ENCODE assay signal across 11 mouse cellular contexts in genomic region chr11:85696491-85697398, GRCm38 (mm10).
DNase-seq lines count a peak whose midpoint lies in the region; ATAC-seq and TF ChIP-seq lines count a peak whose summit lies in the region.
"Had no signal": no experiment of that assay in that cellular context is flagged by ENCODE, and none has a peak within 500 bp of the region (broad histone marks: within the 10 kb centered on the region; RNA-seq: fewer than 3 reads in every experiment).

No protein-coding gene starts in this region.

- peak overlapping the region; percentile 58 for H3K27ac ChIP-seq in gastrocnemius, adult 2 months
- H3K27ac ChIP-seq in midbrain, postnatal 0 days (ENCODE audit: low read depth, low read length), result no peak overlapping the region
- no peak overlapping the region for H3K27ac ChIP-seq in midbrain, embryonic 10.5 days (replicated peaks)
- peak overlapping the region; percentile 39; the same call in 1 of the 2 replicates for H3K27ac ChIP-seq in limb, embryonic 13.5 days
- no peak overlapping the region for H3K27ac ChIP-seq in midbrain, embryonic 14.5 days (replicated peaks; ENCODE audit: low read depth, low read length)

- no peak for DNase-seq in gastrocnemius, adult 2 months
- no peak for DNase-seq in gastrocnemius, postnatal 25 days
- peak; percentile 46 for DNase-seq in midbrain, postnatal 0 days (ENCODE audit: low spot score)
- DNase-seq in midbrain, embryonic 10.5 days (ENCODE audit: low spot score), result no peak
- no peak for DNase-seq in midbrain, embryonic 14.5 days
- no peak for DNase-seq in layer of hippocampus, adult 11-12 months (ENCODE audit: low spot score)
- DNase-seq: kidney, adult 11 months had no signal

- no peak for TF ChIP-seq CTCF in gastrocnemius, adult 2 months (IDR thresholded peaks at IDR 0.05)
- no peak for TF ChIP-seq CTCF in midbrain, postnatal 0 days (IDR thresholded peaks at IDR 0.05)

- no peaks in the 10 kb centered on the region for H3K4me1 ChIP-seq in midbrain, postnatal 0 days (ENCODE audit: insufficient read depth, low read length)
- peaks cover 43% of the 10 kb centered on the region for H3K4me1 ChIP-seq in midbrain, embryonic 10.5 days
- H3K4me1 ChIP-seq in limb, embryonic 13.5 days, result peaks cover 73% of the 10 kb centered on the region
- 0 out of 2 replicates have a peak, but pooled peaks cover 5% of the 10 kb centered on the region for H3K4me1 ChIP-seq in midbrain, embryonic 14.5 days (ENCODE audit: control insufficient read depth, insufficient read depth, low read length)

- no peak overlapping the region for H3K4me3 ChIP-seq in gastrocnemius, adult 2 months
- no peak overlapping the region for H3K4me3 ChIP-seq in midbrain, postnatal 0 days (ENCODE audit: low read depth, low read length)
- H3K4me3 ChIP-seq in midbrain, embryonic 10.5 days, result no peak overlapping the region
- no peak overlapping the region for H3K4me3 ChIP-seq in limb, embryonic 13.5 days
- no peak overlapping the region for H3K4me3 ChIP-seq in midbrain, embryonic 14.5 days (replicated peaks; ENCODE audit: low read depth, low read length)
- H3K4me3 ChIP-seq: heart, embryonic 12.5 days; megakaryocyte, embryonic 14.5 days had no signal

- intact Hi-C loops in gastrocnemius, adult 2 months (cut with DNase I), result no loop called here

- no peak for ATAC-seq in midbrain, postnatal 0 days (ENCODE audit: low FRiP score)
- peak; percentile 73 for ATAC-seq in limb, embryonic 13.5 days (ENCODE audit: low FRiP score, low read depth)
- ATAC-seq in granulocyte monocyte progenitor cell, adult 5-6 weeks (replicated peaks; ENCODE audit: poor library complexity, severe bottlenecking), result no peak
- no peak for ATAC-seq in midbrain, embryonic 14.5 days (ENCODE audit: low FRiP score, low TSS enrichment)

- H3K4me2 ChIP-seq in midbrain, postnatal 0 days (ENCODE audit: low read depth, low read length, poor library complexity, severe bottlenecking), result no peak overlapping the region
- 0 out of 2 replicates have a peak overlapping the region, but pooled peaks have one; percentile 19 for H3K4me2 ChIP-seq in limb, embryonic 13.5 days (replicated peaks)
- H3K4me2 ChIP-seq in midbrain, embryonic 14.5 days (ENCODE audit: low read length), result no peak overlapping the region

- no peak overlapping the region for H3K9ac ChIP-seq in midbrain, postnatal 0 days (replicated peaks; ENCODE audit: low read length, poor library complexity, severe bottlenecking)
- no peak overlapping the region for H3K9ac ChIP-seq in limb, embryonic 13.5 days
- no peak overlapping the region for H3K9ac ChIP-seq in midbrain, embryonic 14.5 days (replicated peaks; ENCODE audit: low read length)
- H3K9ac ChIP-seq: heart, embryonic 12.5 days had no signal

- no peaks in the 10 kb centered on the region for H3K27me3 ChIP-seq in midbrain, postnatal 0 days (ENCODE audit: insufficient read depth, low read length)
- H3K27me3 ChIP-seq in midbrain, embryonic 10.5 days (ENCODE audit: low read depth, poor library complexity, severe bottlenecking), result peaks cover 30% of the 10 kb centered on the region
- peaks cover 23% of the 10 kb centered on the region for H3K27me3 ChIP-seq in limb, embryonic 13.5 days
- no peaks in the 10 kb centered on the region for H3K27me3 ChIP-seq in midbrain, embryonic 14.5 days (ENCODE audit: control insufficient read depth, insufficient read depth, low read length)
- H3K27me3 ChIP-seq: heart, embryonic 12.5 days had no signal

- no peaks in the 10 kb centered on the region for H3K9me3 ChIP-seq in midbrain, postnatal 0 days (ENCODE audit: low read length)
- no peaks in the 10 kb centered on the region for H3K9me3 ChIP-seq in midbrain, embryonic 10.5 days (replicated peaks)
- H3K9me3 ChIP-seq in limb, embryonic 13.5 days, result no peaks in the 10 kb centered on the region
- no peaks in the 10 kb centered on the region for H3K9me3 ChIP-seq in midbrain, embryonic 14.5 days (ENCODE audit: control insufficient read depth, low read length)
- H3K9me3 ChIP-seq: heart, embryonic 12.5 days; megakaryocyte, embryonic 14.5 days had no signal

- no peaks in the 10 kb centered on the region for H3K36me3 ChIP-seq in midbrain, postnatal 0 days (ENCODE audit: insufficient read depth, low read length)
- no peaks in the 10 kb centered on the region for H3K36me3 ChIP-seq in midbrain, embryonic 10.5 days
- H3K36me3 ChIP-seq in limb, embryonic 13.5 days, result no peaks in the 10 kb centered on the region
- no peaks in the 10 kb centered on the region for H3K36me3 ChIP-seq in midbrain, embryonic 14.5 days (ENCODE audit: control insufficient read depth, insufficient read depth, low read length)
- H3K36me3 ChIP-seq: heart, embryonic 12.5 days had no signal

- WGBS in midbrain, postnatal 0 days, result 59% methylated on average over 14 of the region's 14 CpGs
- 66% methylated on average over 14 of the region's 14 CpGs for WGBS in midbrain, embryonic 10.5 days
- 36% methylated on average over 14 of the region's 14 CpGs for WGBS in limb, embryonic 13.5 days
- 63% methylated on average over 14 of the region's 14 CpGs for WGBS in midbrain, embryonic 14.5 days

Comparison
In these comparisons a context has a peak if more than half of its experiments do, and no peak if none do; other contexts are left out.
1. H3K27ac ChIP-seq: peak in gastrocnemius, adult 2 months (single experiment) and limb, embryonic 13.5 days (single experiment); none in midbrain, postnatal 0 days (single experiment), midbrain, embryonic 10.5 days (single experiment) and midbrain, embryonic 14.5 days (single experiment).